Mouse (Mus musculus) liver, postnatal 0 days (tissue): ENCODE measurements around the gene 1700088E04Rik.

Experiments
- CTCF ChIP-seq: sonication (generic); IDR thresholded peaks from 2 replicates; pipeline ENCODE4 v1.5.1; 2016; ENCODE audit warnings: antibody characterized with exemption, low read depth
- EP300 ChIP-seq: IDR thresholded peaks from 2 replicates; pipeline ENCODE4 v1.6.1; 2016; ENCODE audit warnings: antibody characterized with exemption, low read depth, mild to moderate bottlenecking

DNA sequence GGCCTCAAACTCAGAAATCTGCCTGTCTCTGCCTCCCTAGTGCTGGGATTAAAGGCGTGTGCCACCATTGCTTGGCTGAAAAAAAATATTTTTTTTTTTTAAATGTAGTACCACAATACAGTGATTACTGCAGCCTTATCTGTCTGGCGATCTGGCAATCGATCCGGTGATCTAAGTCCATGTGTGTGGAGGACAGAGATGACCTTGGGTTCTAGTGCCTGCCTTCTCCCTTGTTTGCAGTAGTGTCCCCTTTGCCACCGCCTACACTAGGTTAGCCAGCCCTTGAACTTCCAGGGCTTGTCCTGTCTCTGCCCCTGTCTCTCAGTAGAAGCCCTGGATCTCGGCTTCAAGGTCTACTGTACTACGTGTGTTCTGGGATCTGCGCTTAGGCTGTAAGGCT lies 46.8 kb upstream of the 1700088E04Rik start:
- TF ChIP-seq CTCF (no peak), EP300 (no peak)
